Mouse (Mus musculus) forebrain, embryonic 16.5 days (tissue): ENCODE data around the gene Ssh3. TPM values are rescaled to one million over a fixed set of nuclear protein-coding genes. Genes with fewer than 3 reads are reported as not detected.

Experiments used
- ATAC-seq: fragments of 200-750 bp; cut with Nextera tagmentation; 2 replicates; pipeline ENCODE4 v1.8.0; 2017; ENCODE audit warnings: mild to moderate bottlenecking, moderate library complexity
- H3K27ac ChIP-seq: fragments of 300-500 bp; sonication (generic); 2 replicates; pipeline ENCODE4 v1.5.1; 2014; ENCODE audit warnings: low read length, control low read depth
- H3K27me3 ChIP-seq: fragments of 300-500 bp; sonication (generic); replicated peaks from 2 replicates; pipeline ENCODE4 v1.6.1; 2014; ENCODE audit warnings: low read length; ENCODE audit not compliant: control insufficient read depth, insufficient read depth
- H3K36me3 ChIP-seq: fragments of 300-500 bp; sonication (generic); 2 replicates; pipeline ENCODE4 v1.6.1; 2014; ENCODE audit not compliant: control insufficient read depth, insufficient read depth
- H3K4me1 ChIP-seq: fragments of 300-500 bp; sonication (generic); replicated peaks from 2 replicates; pipeline ENCODE4 v1.6.1; 2014; ENCODE audit warnings: low read length; ENCODE audit not compliant: control insufficient read depth, insufficient read depth
- H3K4me2 ChIP-seq: fragments of 300-500 bp; sonication (generic); 2 replicates; pipeline ENCODE4 v1.6.1; 2014; ENCODE audit warnings: mild to moderate bottlenecking, low read length, control low read depth
- H3K4me3 ChIP-seq: fragments of 300-500 bp; sonication (generic); replicated peaks from 2 replicates; pipeline ENCODE4 v1.5.1; 2014; ENCODE audit warnings: mild to moderate bottlenecking, low read length, control low read depth
- H3K9ac ChIP-seq: fragments of 300-500 bp; sonication (generic); replicated peaks from 2 replicates; pipeline ENCODE4 v1.6.1; 2014; ENCODE audit warnings: low read depth, low read length, control low read depth
- H3K9me3 ChIP-seq: fragments of 300-500 bp; sonication (generic); 2 replicates; pipeline ENCODE4 v1.6.1; 2016; ENCODE audit warnings: low read length; ENCODE audit not compliant: control insufficient read depth
- WGBS: fragments of 180-500 bp; shearing (Covaris S2); extraction: QIAGEN DNeasy Blood & Tissue Kit; methylation state at CpG from one replicate; pipeline ENCODE4 v1.1.7; 2014; 5-methylcytosine and 5-hydroxymethylcytosine counted together
- polyA plus RNA-seq: library from polyadenylated mRNA; unstranded; fragments of >200 nt; fragmentation: Nextera tagmentation; extraction: Ambion mirVana; gene quantifications from 2 replicates; pipeline ENCODE4 v1.2.1, GENCODE M21; 2015

Ssh3 gene
- polyA plus RNA-seq, 1 experiment from 2014 or later = 11.8 TPM

DNA sequence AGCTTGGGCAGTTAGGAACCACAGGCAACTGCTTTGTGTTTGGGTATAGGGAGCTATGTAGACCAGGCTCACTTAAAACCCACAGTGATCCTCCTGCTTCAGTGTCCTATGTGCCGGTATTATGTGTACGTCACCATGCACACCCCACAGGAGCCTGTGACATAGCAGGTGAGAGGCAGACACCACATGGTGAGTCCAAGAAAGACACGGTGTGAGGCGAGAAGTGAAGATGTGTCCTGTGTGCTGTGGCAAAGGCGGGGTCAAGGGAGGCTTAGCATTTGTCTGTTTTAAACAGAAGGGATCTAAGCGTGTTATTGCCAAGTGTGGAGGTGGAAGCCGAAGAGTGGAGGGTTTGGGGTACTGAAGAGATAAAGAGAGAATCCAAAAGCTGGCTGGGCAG, 42.2 kb downstream of the Ssh3 start:
- Histone ChIP-seq H3K27ac (no peak overlapping the region), H3K4me2 (no peak overlapping the region), H3K4me1 (peaks cover 5% of the 10 kb centered on the region), H3K27me3 (peaks cover 10% of the 10 kb centered on the region), H3K36me3 (no peaks in the 10 kb centered on the region), H3K9me3 (no peaks in the 10 kb centered on the region), H3K9ac (no peak overlapping the region), H3K4me3 (no peak overlapping the region)
- WGBS = 90% methylated on average over 7 of the region's 7 CpGs
- no peak for ATAC-seq

DNA sequence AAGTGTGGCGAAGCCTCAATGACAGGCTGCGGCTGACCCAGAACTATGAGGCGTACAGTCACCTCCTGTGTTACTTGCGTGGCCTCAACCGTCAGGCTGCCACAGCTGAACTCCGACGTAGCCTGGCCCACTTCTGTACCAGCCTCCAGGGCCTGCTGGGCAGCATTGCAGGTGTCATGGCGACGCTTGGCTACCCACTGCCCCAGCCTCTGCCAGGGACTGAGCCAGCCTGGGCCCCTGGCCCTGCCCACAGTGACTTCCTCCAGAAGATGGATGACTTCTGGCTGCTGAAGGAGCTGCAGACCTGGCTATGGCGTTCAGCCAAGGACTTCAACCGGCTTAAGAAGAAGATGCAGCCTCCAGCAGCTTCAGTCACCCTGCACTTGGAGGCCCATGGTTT, 46.8 kb downstream of the Ssh3 start:
- Histone ChIP-seq H3K36me3 (no peaks in the 10 kb centered on the region), H3K27me3 (0 out of 2 replicates have a peak, but pooled peaks cover 2% of the 10 kb centered on the region), H3K4me3 (no peak overlapping the region), H3K9me3 (no peaks in the 10 kb centered on the region), H3K27ac (no peak overlapping the region), H3K4me2 (no peak overlapping the region), H3K9ac (no peak overlapping the region), H3K4me1 (peaks cover 15% of the 10 kb centered on the region)
- ATAC-seq = no peak
- WGBS = 85% methylated on average over 11 of the region's 11 CpGs

DNA sequence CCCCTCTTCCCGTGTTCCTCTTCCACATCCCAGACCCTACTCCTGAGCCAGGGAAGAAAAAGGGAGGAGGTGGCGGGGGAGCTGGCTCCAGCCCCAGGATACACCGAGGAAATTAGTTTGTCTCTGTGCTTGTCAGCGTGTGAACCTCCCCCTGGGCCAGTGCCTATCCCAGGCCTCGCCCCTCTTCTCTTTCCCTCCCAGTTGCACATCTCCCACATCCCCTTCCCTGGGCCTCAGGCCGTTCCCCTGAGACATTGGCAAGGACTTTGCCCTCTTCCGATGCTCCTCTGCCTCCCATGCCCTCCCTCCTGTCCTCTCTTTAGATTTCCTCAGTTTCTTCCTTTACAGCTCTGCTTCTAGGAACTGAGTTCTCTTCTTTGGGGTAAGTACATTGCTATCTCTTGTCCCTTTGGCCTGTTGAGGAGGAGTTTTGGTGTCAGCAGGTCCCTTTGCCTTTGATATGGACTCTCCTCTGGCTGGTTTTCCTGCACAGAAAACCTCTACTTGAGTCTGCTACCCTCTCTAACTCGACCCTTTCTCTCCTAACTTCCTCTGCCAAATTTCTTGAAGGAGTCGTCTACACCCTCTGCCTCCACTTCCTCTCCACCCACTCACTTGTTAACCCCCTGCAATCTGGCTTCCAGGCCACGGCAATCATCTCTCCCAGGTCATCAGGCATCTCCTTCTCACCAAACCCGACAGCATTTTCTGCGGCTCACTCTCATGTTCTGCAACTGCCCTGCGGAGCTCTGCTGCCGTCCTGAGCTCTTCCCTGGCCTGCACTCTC, 47.8 kb downstream of the Ssh3 start:
- Histone ChIP-seq H3K4me1 (peaks cover 15% of the 10 kb centered on the region), H3K27ac (no peak overlapping the region), H3K4me2 (no peak overlapping the region), H3K9me3 (no peaks in the 10 kb centered on the region), H3K27me3 (peaks cover 5% of the 10 kb centered on the region), H3K4me3 (no peak overlapping the region), H3K36me3 (no peaks in the 10 kb centered on the region), H3K9ac (0 out of 2 replicates have a peak overlapping the region, but pooled peaks have one; percentile 5)
- 44% methylated on average over 14 of the region's 14 CpGs for WGBS
- ATAC-seq = no peak

DNA sequence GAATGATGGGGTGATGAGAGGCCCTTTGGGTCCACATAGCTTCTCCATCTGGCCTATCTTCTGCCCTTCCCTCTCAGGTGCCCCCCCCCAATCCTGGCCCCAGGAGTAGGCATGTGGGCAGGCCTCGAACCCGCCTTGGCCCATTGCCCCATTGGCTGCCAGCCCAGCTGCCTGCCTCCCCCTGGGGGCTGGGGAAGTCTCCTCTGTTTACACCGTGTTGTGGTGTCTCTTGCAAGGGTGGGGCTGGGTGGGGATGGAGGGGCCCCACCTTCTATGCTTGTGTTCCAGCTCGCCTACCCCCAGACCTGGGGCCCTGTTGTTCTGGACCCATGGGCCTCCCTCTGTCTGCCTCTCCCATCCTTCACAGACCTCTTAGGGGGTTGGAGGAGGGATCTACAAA, 48.6 kb downstream of the Ssh3 start:
- Histone ChIP-seq H3K4me3 (no peak overlapping the region), H3K9me3 (no peaks in the 10 kb centered on the region), H3K36me3 (no peaks in the 10 kb centered on the region), H3K27me3 (peaks cover 9% of the 10 kb centered on the region), H3K4me2 (no peak overlapping the region), H3K4me1 (peaks cover 17% of the 10 kb centered on the region), H3K9ac (no peak overlapping the region), H3K27ac (no peak overlapping the region)
- ATAC-seq = no peak
- 52% methylated on average over 4 of the region's 4 CpGs for WGBS

DNA sequence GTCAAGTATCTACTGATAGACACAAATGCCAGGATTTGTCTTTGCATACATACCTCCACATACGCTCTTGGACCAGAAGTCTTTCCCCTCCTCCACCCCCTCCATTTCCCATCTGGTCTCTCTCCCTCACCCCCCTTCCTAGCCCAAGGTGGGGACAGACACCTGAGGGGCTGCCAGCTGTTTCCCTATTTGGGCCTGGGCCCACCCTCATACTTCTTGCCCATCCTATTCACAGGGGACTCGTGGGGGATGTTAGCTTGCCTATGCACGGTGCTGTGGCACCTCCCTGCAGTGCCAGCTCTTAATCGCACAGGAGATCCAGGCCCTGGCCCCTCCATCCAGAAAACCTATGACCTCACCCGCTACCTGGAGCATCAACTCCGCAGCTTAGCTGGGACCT, 49.0 kb downstream of the Ssh3 start:
- Histone ChIP-seq H3K27ac (no peak overlapping the region), H3K4me2 (no peak overlapping the region), H3K4me3 (no peak overlapping the region), H3K36me3 (no peaks in the 10 kb centered on the region), H3K9ac (no peak overlapping the region), H3K27me3 (peaks cover 10% of the 10 kb centered on the region), H3K4me1 (peaks cover 21% of the 10 kb centered on the region), H3K9me3 (no peaks in the 10 kb centered on the region)
- WGBS = 79% methylated on average over 6 of the region's 6 CpGs
- no peak for ATAC-seq

DNA sequence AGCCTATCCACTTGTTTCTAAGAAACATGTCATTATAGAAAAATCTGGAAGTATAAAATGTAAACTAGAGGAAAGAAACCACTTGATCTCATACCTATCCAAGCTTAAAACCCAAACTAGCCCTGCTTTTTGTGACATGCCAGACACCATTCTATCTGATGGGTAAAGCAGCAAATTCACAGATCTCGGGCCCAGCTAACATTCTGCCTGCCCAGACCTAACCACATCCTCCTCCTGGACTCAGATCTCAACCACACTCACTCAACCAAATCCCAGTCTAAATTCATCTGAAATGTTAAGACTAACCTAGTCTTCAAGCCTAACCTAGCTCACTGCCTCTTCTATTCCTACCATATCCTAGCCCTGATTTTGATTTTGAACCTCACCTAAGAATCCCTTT, 50.2 kb downstream of the Ssh3 start:
- 67% methylated on average over 1 of the region's 1 CpGs for WGBS
- Histone ChIP-seq H3K4me3 (no peak overlapping the region), H3K4me2 (no peak overlapping the region), H3K9me3 (no peaks in the 10 kb centered on the region), H3K4me1 (peaks cover 32% of the 10 kb centered on the region), H3K27me3 (peaks cover 10% of the 10 kb centered on the region), H3K9ac (no peak overlapping the region), H3K27ac (no peak overlapping the region), H3K36me3 (no peaks in the 10 kb centered on the region)
- ATAC-seq = no peak

DNA sequence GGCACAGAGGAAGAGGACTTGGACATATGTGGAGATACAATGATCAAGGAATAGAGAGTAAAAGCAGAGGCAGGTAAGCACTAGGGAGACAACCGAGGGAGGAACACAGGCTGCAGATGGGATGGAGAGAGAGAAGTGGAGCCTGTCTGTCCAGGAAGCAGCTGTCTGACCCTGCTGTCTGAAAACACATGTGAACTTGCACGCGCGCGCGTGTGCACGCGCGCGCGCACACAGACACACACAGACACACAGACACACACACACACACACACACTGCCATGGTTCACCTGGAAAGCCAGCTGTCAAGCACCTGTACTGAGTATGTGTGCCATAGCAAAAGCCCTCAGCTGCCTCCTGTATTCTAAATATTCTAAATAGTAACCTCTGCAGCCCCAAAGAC, 50.7 kb downstream of the Ssh3 start:
- H3K27ac ChIP-seq = no peak overlapping the region
- no peaks in the 10 kb centered on the region for H3K36me3 ChIP-seq
- H3K9me3 ChIP-seq = no peaks in the 10 kb centered on the region
- H3K4me2 ChIP-seq = no peak overlapping the region
- H3K9ac ChIP-seq = no peak overlapping the region
- no peak for ATAC-seq
- WGBS = 81% methylated on average over 11 of the region's 11 CpGs
- H3K27me3 ChIP-seq = peaks cover 15% of the 10 kb centered on the region
- H3K4me3 ChIP-seq = no peak overlapping the region
- peaks cover 32% of the 10 kb centered on the region for H3K4me1 ChIP-seq

DNA sequence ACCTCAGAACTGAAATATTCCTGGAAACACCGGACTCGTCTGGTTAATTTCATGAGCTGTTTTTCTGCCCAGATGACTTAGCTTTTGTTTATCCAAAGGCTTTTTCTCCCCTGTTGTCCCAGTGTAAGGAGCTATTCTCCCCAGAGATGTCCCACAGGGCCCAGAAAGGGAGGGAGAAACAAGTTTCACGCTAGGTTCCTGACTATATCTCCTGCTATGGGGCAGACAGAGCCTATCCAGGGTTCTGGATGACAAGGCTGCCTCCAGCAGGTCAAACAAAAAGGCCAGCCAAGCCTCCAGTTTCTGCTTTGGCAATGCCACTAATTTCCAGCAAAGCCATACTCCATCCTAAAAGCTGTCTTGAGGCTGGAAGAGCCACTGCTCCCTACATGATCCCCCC, 51.1 kb downstream of the Ssh3 start:
- H3K36me3 ChIP-seq = no peaks in the 10 kb centered on the region
- H3K4me2 ChIP-seq = no peak overlapping the region
- ATAC-seq = no peak
- WGBS = 44% methylated on average over 3 of the region's 3 CpGs
- H3K9me3 ChIP-seq = no peaks in the 10 kb centered on the region
- no peak overlapping the region for H3K9ac ChIP-seq
- H3K27ac ChIP-seq = no peak overlapping the region
- peaks cover 32% of the 10 kb centered on the region for H3K4me1 ChIP-seq
- H3K4me3 ChIP-seq = no peak overlapping the region
- peaks cover 20% of the 10 kb centered on the region for H3K27me3 ChIP-seq

DNA sequence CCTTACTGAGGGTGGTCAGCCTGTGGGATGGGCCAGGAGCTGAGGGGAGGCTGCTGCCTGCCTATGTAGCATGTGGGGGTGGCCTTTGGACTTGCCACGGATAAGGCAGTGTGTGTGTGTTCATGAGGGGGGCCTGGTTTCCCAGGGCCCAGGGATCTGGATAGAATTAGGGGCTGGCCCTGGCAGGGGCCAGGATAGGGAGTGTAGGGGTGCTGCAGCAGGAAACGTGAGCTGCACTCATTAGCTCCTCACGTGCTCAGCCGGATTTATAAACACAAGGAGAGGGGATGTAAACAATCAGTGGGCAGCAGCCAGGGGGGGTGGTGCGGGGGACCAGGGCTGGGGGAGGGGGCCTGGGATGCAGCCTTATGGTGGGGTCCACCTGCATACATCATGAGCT, 51.8 kb downstream of the Ssh3 start:
- no peak overlapping the region for H3K9ac ChIP-seq
- no peak overlapping the region for H3K27ac ChIP-seq
- peaks cover 20% of the 10 kb centered on the region for H3K27me3 ChIP-seq
- WGBS = 6% methylated on average over 5 of the region's 5 CpGs
- no peaks in the 10 kb centered on the region for H3K9me3 ChIP-seq
- peaks cover 32% of the 10 kb centered on the region for H3K4me1 ChIP-seq
- H3K4me3 ChIP-seq = no peak overlapping the region
- no peak overlapping the region for H3K4me2 ChIP-seq
- ATAC-seq = no peak
- no peaks in the 10 kb centered on the region for H3K36me3 ChIP-seq
